Mouse (Mus musculus): Measurements from ENCODE around the gene Bcar1. TPM values are rescaled to one million over a fixed set of nuclear protein-coding genes. Genes with fewer than 3 reads are reported as not detected.

The Bcar1 gene
- polyA plus RNA-seq, 1 experiment, result not detected

GRCm38 (mm10) chr8:111690960-111691445 lies 52.6 kb downstream of the Bcar1 start, which contains the start of gene Ctrb1:
TSS of gene Ctrb1 (minus strand) at chr8:111691010.
- no peak for TF ChIP-seq POLR2A (IDR thresholded peaks at IDR 0.05; ENCODE audit: insufficient read depth, low read depth, low read length)
- TF ChIP-seq CTCF (IDR thresholded peaks at IDR 0.05; ENCODE audit: insufficient read depth, low read depth, low read length), result no peak
- WGBS, result 87% methylated on average over 2 of the region's 2 CpGs
- Histone ChIP-seq H3K4me1 (ENCODE audit: control insufficient read depth, insufficient read depth, low read length) (no peaks in the 10 kb centered on the region), H3K27ac (ENCODE audit: insufficient read depth, low read depth, low read length) (no peak within 1 kb of the TSS), H3K4me3 (ENCODE audit: insufficient read depth, low read depth, low read length) (no peak within 1 kb of the TSS)

GRCm38 (mm10) chr8:111686881-111687280 lies 56.7 kb downstream of the Bcar1 start:
- Histone ChIP-seq H3K4me1 (ENCODE audit: control insufficient read depth, insufficient read depth, low read length) (no peaks in the 10 kb centered on the region), H3K4me3 (ENCODE audit: insufficient read depth, low read depth, low read length) (no peak overlapping the region), H3K27ac (ENCODE audit: insufficient read depth, low read depth, low read length) (no peak overlapping the region)
- WGBS, result 94% methylated on average over 13 of the region's 13 CpGs
- no peak for TF ChIP-seq POLR2A (IDR thresholded peaks at IDR 0.05; ENCODE audit: insufficient read depth, low read depth, low read length)

- 62% methylated on average over 9 of the region's 9 CpGs for WGBS
- no peaks in the 10 kb centered on the region for H3K4me1 ChIP-seq (ENCODE audit: control insufficient read depth, insufficient read depth, low read length)
- no peak overlapping the region for H3K27ac ChIP-seq (ENCODE audit: insufficient read depth, low read depth, low read length)
- no peak for TF ChIP-seq CTCF (IDR thresholded peaks at IDR 0.05; ENCODE audit: insufficient read depth, low read depth, low read length)
- no peak for TF ChIP-seq POLR2A (IDR thresholded peaks at IDR 0.05; ENCODE audit: insufficient read depth, low read depth, low read length)
- H3K4me3 ChIP-seq (ENCODE audit: insufficient read depth, low read depth, low read length), result no peak overlapping the region
Observed at GRCm38 (mm10) chr8:111682521-111682920, 61.1 kb downstream of the Bcar1 start.

- 62% methylated on average over 11 of the region's 11 CpGs for WGBS
- TF ChIP-seq CTCF (IDR thresholded peaks at IDR 0.05; ENCODE audit: insufficient read depth, low read depth, low read length) (no peak), POLR2A (IDR thresholded peaks at IDR 0.05; ENCODE audit: insufficient read depth, low read depth, low read length) (no peak)
- Histone ChIP-seq H3K27ac (ENCODE audit: insufficient read depth, low read depth, low read length) (no peak overlapping the region), H3K4me1 (ENCODE audit: control insufficient read depth, insufficient read depth, low read length) (no peaks in the 10 kb centered on the region), H3K4me3 (ENCODE audit: insufficient read depth, low read depth, low read length) (no peak overlapping the region)
Observed at GRCm38 (mm10) chr8:111681153-111681552, 62.5 kb downstream of the Bcar1 start.

GRCm38 (mm10) chr8:111680423-111681028 lies 63.1 kb downstream of the Bcar1 start:
- WGBS, result 43% methylated on average over 17 of the region's 17 CpGs
- no peak overlapping the region for H3K27ac ChIP-seq (ENCODE audit: insufficient read depth, low read depth, low read length)
- no peak overlapping the region for H3K4me3 ChIP-seq (ENCODE audit: insufficient read depth, low read depth, low read length)
- H3K4me1 ChIP-seq (ENCODE audit: control insufficient read depth, insufficient read depth, low read length), result no peaks in the 10 kb centered on the region
- no peak for TF ChIP-seq POLR2A (IDR thresholded peaks at IDR 0.05; ENCODE audit: insufficient read depth, low read depth, low read length)
- no peak for TF ChIP-seq CTCF (IDR thresholded peaks at IDR 0.05; ENCODE audit: insufficient read depth, low read depth, low read length)

- Histone ChIP-seq H3K4me1 (ENCODE audit: control insufficient read depth, insufficient read depth, low read length) (no peaks in the 10 kb centered on the region), H3K4me3 (ENCODE audit: insufficient read depth, low read depth, low read length) (no peak overlapping the region), H3K27ac (ENCODE audit: insufficient read depth, low read depth, low read length) (no peak overlapping the region)
- TF ChIP-seq POLR2A (IDR thresholded peaks at IDR 0.05; ENCODE audit: insufficient read depth, low read depth, low read length) (no peak), CTCF (IDR thresholded peaks at IDR 0.05; ENCODE audit: insufficient read depth, low read depth, low read length) (no peak)
- WGBS, result 95% methylated on average over 7 of the region's 7 CpGs
Observed at GRCm38 (mm10) chr8:111678848-111679247, 64.8 kb downstream of the Bcar1 start.

GRCm38 (mm10) chr8:111678111-111678510 lies 65.5 kb downstream of the Bcar1 start:
- Histone ChIP-seq H3K4me3 (ENCODE audit: insufficient read depth, low read depth, low read length) (no peak overlapping the region), H3K27ac (ENCODE audit: insufficient read depth, low read depth, low read length) (no peak overlapping the region), H3K4me1 (ENCODE audit: control insufficient read depth, insufficient read depth, low read length) (no peaks in the 10 kb centered on the region)
- 25% methylated on average over 3 of the region's 3 CpGs for WGBS
- TF ChIP-seq CTCF (IDR thresholded peaks at IDR 0.05; ENCODE audit: insufficient read depth, low read depth, low read length) (no peak), POLR2A (IDR thresholded peaks at IDR 0.05; ENCODE audit: insufficient read depth, low read depth, low read length) (no peak)

GRCm38 (mm10) chr8:111676237-111676636 lies 67.4 kb downstream of the Bcar1 start:
- 85% methylated on average over 8 of the region's 8 CpGs for WGBS
- TF ChIP-seq CTCF (IDR thresholded peaks at IDR 0.05; ENCODE audit: insufficient read depth, low read depth, low read length) (no peak), POLR2A (IDR thresholded peaks at IDR 0.05; ENCODE audit: insufficient read depth, low read depth, low read length) (no peak)

GRCm38 (mm10) chr8:111666751-111667150 lies 76.9 kb downstream of the Bcar1 start:
- Histone ChIP-seq H3K27ac (ENCODE audit: insufficient read depth, low read depth, low read length) (no peak overlapping the region), H3K4me3 (ENCODE audit: insufficient read depth, low read depth, low read length) (no peak overlapping the region), H3K4me1 (ENCODE audit: control insufficient read depth, insufficient read depth, low read length) (no peaks in the 10 kb centered on the region)
- TF ChIP-seq POLR2A (IDR thresholded peaks at IDR 0.05; ENCODE audit: insufficient read depth, low read depth, low read length), result no peak
- WGBS, result 89% methylated on average over 2 of the region's 2 CpGs

More at GRCm38 (mm10) chr8:111676237-111676636, 67.4 kb downstream of the Bcar1 start:
- H3K4me3 ChIP-seq (ENCODE audit: insufficient read depth, low read depth, low read length), result no peak overlapping the region
- H3K4me1 ChIP-seq (ENCODE audit: control insufficient read depth, insufficient read depth, low read length), result no peaks in the 10 kb centered on the region
- no peak overlapping the region for H3K27ac ChIP-seq (ENCODE audit: insufficient read depth, low read depth, low read length)

All from olfactory bulb, adult 2 months (tissue).